Mouse (Mus musculus) liver, embryonic 12.5 days (tissue): ENCODE data around the gene Six2. TPM values are rescaled to one million over a fixed set of nuclear protein-coding genes. Genes with fewer than 3 reads are reported as not detected.

Experiments used
- ATAC-seq: fragments of 200-750 bp; cut with Nextera tagmentation; 2 replicates; pipeline ENCODE4 v1.8.0; 2017; ENCODE audit warnings: moderate number of reproducible peaks, mild to moderate bottlenecking, moderate library complexity
- H3K27ac ChIP-seq: fragments of 300-500 bp; sonication (generic); 2 replicates; pipeline ENCODE4 v1.5.1; 2016; ENCODE audit warnings: mild to moderate bottlenecking
- H3K27me3 ChIP-seq: fragments of 300-500 bp; sonication (generic); replicated peaks from 2 replicates; pipeline ENCODE4 v1.6.1; 2016; ENCODE audit warnings: mild to moderate bottlenecking, moderate library complexity
- H3K36me3 ChIP-seq: fragments of 300-500 bp; sonication (generic); 2 replicates; pipeline ENCODE4 v1.6.1; 2016; ENCODE audit warnings: mild to moderate bottlenecking, moderate library complexity
- H3K4me1 ChIP-seq: fragments of 300-500 bp; sonication (generic); 2 replicates; pipeline ENCODE4 v1.6.1; 2016
- H3K4me2 ChIP-seq: fragments of 300-500 bp; sonication (generic); 2 replicates; pipeline ENCODE4 v1.6.1; 2016; ENCODE audit warnings: mild to moderate bottlenecking, moderate library complexity
- H3K4me3 ChIP-seq: fragments of 300-500 bp; sonication (generic); 2 replicates; pipeline ENCODE4 v1.5.1; 2016; ENCODE audit warnings: mild to moderate bottlenecking, moderate library complexity
- H3K9ac ChIP-seq: fragments of 300-500 bp; sonication (generic); 2 replicates; pipeline ENCODE4 v1.6.1; 2016; ENCODE audit warnings: mild to moderate bottlenecking, moderate library complexity
- H3K9me3 ChIP-seq: fragments of 300-500 bp; sonication (generic); replicated peaks from 2 replicates; pipeline ENCODE4 v1.6.1; 2016; ENCODE audit warnings: mild to moderate bottlenecking, moderate library complexity
- WGBS: fragments of 180-500 bp; shearing (Covaris S2); methylation state at CpG from one replicate; pipeline ENCODE4 v1.1.7; 2016; ENCODE audit not compliant: insufficient replicate concordance; 5-methylcytosine and 5-hydroxymethylcytosine counted together
- polyA plus RNA-seq: library from polyadenylated mRNA; unstranded; fragments of >200 nt; fragmentation: Nextera tagmentation; extraction: Ambion mirVana; gene quantifications from 2 replicates; pipeline ENCODE4 v1.2.1, GENCODE M21; 2016

The Six2 gene
- polyA plus RNA-seq = 0.11 and 0.30 TPM in 2 replicates

GRCm38 (mm10) chr17:85688236-85688910 is at the start of gene Six2:
TSS of gene Six2 (minus strand) at chr17:85688274.
- peak; percentile 56 for ATAC-seq
- H3K9me3 ChIP-seq = no peaks in the 10 kb centered on the region
- H3K27ac ChIP-seq = no peak within 1 kb of the TSS
- peak within 1 kb of the TSS; percentile 53 for H3K4me2 ChIP-seq
- H3K36me3 ChIP-seq = no peaks in the 10 kb centered on the region
- H3K27me3 ChIP-seq = peaks cover 100% of the 10 kb centered on the region
- no peak within 1 kb of the TSS for H3K9ac ChIP-seq
- 1% methylated on average over 55 of the region's 55 CpGs for WGBS
- peaks cover 8% of the 10 kb centered on the region; the same call in 1 of the 2 replicates for H3K4me1 ChIP-seq
- peak within 1 kb of the TSS; percentile 43 for H3K4me3 ChIP-seq

- no peaks in the 10 kb centered on the region for H3K27me3 ChIP-seq
- H3K4me1 ChIP-seq = no peaks in the 10 kb centered on the region
- H3K9me3 ChIP-seq = no peaks in the 10 kb centered on the region
- no peak overlapping the region for H3K9ac ChIP-seq
- WGBS = 52% methylated on average over 19 of the region's 19 CpGs
- no peaks in the 10 kb centered on the region for H3K36me3 ChIP-seq
- H3K27ac ChIP-seq = no peak overlapping the region
- no peak overlapping the region for H3K4me3 ChIP-seq
- H3K4me2 ChIP-seq = no peak overlapping the region
- no peak for ATAC-seq
Observed at GRCm38 (mm10) chr17:85737090-85737780, 49.2 kb upstream of the Six2 start.

- H3K9ac ChIP-seq = no peak overlapping the region
- no peak overlapping the region for H3K4me2 ChIP-seq
- H3K36me3 ChIP-seq = no peaks in the 10 kb centered on the region
- ATAC-seq = no peak
- no peaks in the 10 kb centered on the region for H3K4me1 ChIP-seq
- H3K27me3 ChIP-seq = no peaks in the 10 kb centered on the region
- no peaks in the 10 kb centered on the region for H3K9me3 ChIP-seq
- no peak overlapping the region for H3K27ac ChIP-seq
- WGBS = 60% methylated on average over 5 of the region's 5 CpGs
- H3K4me3 ChIP-seq = no peak overlapping the region
Observed at GRCm38 (mm10) chr17:85731329-85731728, 43.3 kb upstream of the Six2 start.

- no peak overlapping the region for H3K9ac ChIP-seq
- H3K27ac ChIP-seq = no peak overlapping the region
- no peak overlapping the region for H3K4me2 ChIP-seq
- no peaks in the 10 kb centered on the region for H3K36me3 ChIP-seq
- no peaks in the 10 kb centered on the region for H3K4me1 ChIP-seq
- H3K4me3 ChIP-seq = no peak overlapping the region
- H3K9me3 ChIP-seq = no peaks in the 10 kb centered on the region
- no peaks in the 10 kb centered on the region for H3K27me3 ChIP-seq
- whole genome bisulfite sequencing = 65% methylated on average over 12 of the region's 12 CpGs
- ATAC-seq = no peak
Observed at GRCm38 (mm10) chr17:85730231-85731015, 42.3 kb upstream of the Six2 start.

- no peak for ATAC-seq
- Histone ChIP-seq H3K4me3 (no peak overlapping the region), H3K27ac (no peak overlapping the region), H3K9me3 (no peaks in the 10 kb centered on the region), H3K4me2 (no peak overlapping the region), H3K9ac (no peak overlapping the region), H3K36me3 (no peaks in the 10 kb centered on the region), H3K4me1 (no peaks in the 10 kb centered on the region), H3K27me3 (no peaks in the 10 kb centered on the region)
- 45% methylated on average over 5 of the region's 5 CpGs for WGBS
Observed at GRCm38 (mm10) chr17:85728071-85728718, 40.1 kb upstream of the Six2 start.

- no peaks in the 10 kb centered on the region for H3K4me1 ChIP-seq
- H3K27ac ChIP-seq = no peak overlapping the region
- no peaks in the 10 kb centered on the region for H3K36me3 ChIP-seq
- H3K9ac ChIP-seq = no peak overlapping the region
- 67% methylated on average over 9 of the region's 9 CpGs for WGBS
- ATAC-seq = peak; percentile 52; the same call in 1 of the 2 replicates
- H3K4me3 ChIP-seq = no peak overlapping the region
- H3K9me3 ChIP-seq = no peaks in the 10 kb centered on the region
- no peak overlapping the region for H3K4me2 ChIP-seq
- H3K27me3 ChIP-seq = no peaks in the 10 kb centered on the region
Observed at GRCm38 (mm10) chr17:85725988-85726387, 37.9 kb upstream of the Six2 start.

- Histone ChIP-seq H3K9me3 (no peaks in the 10 kb centered on the region), H3K27ac (no peak overlapping the region), H3K4me1 (no peaks in the 10 kb centered on the region), H3K4me2 (no peak overlapping the region), H3K36me3 (no peaks in the 10 kb centered on the region), H3K27me3 (no peaks in the 10 kb centered on the region), H3K4me3 (no peak overlapping the region), H3K9ac (no peak overlapping the region)
- no peak for ATAC-seq
- WGBS = 55% methylated on average over 5 of the region's 5 CpGs
Observed at GRCm38 (mm10) chr17:85723166-85723565, 35.1 kb upstream of the Six2 start.

GRCm38 (mm10) chr17:85717266-85717665 is 29.2 kb upstream of the Six2 start:
- Histone ChIP-seq H3K36me3 (no peaks in the 10 kb centered on the region), H3K4me3 (no peak overlapping the region), H3K27me3 (peaks cover 8% of the 10 kb centered on the region; the same call in 1 of the 2 replicates), H3K27ac (no peak overlapping the region), H3K4me1 (no peaks in the 10 kb centered on the region), H3K4me2 (no peak overlapping the region), H3K9me3 (no peaks in the 10 kb centered on the region), H3K9ac (no peak overlapping the region)
- WGBS = 68% methylated on average over 7 of the region's 7 CpGs
- no peak for ATAC-seq

- no peak overlapping the region for H3K4me2 ChIP-seq
- peaks cover 8% of the 10 kb centered on the region; the same call in 1 of the 2 replicates for H3K27me3 ChIP-seq
- H3K9ac ChIP-seq = no peak overlapping the region
- no peaks in the 10 kb centered on the region for H3K4me1 ChIP-seq
- whole genome bisulfite sequencing = 63% methylated on average over 11 of the region's 11 CpGs
- H3K9me3 ChIP-seq = no peaks in the 10 kb centered on the region
- H3K36me3 ChIP-seq = no peaks in the 10 kb centered on the region
- H3K27ac ChIP-seq = no peak overlapping the region
- no peak overlapping the region for H3K4me3 ChIP-seq
- ATAC-seq = no peak
Observed at GRCm38 (mm10) chr17:85715784-85716183, 27.7 kb upstream of the Six2 start.

- Histone ChIP-seq H3K36me3 (no peaks in the 10 kb centered on the region), H3K4me2 (no peak overlapping the region), H3K27me3 (peaks cover 8% of the 10 kb centered on the region; the same call in 1 of the 2 replicates), H3K27ac (no peak overlapping the region), H3K4me1 (no peaks in the 10 kb centered on the region), H3K4me3 (no peak overlapping the region), H3K9me3 (no peaks in the 10 kb centered on the region), H3K9ac (no peak overlapping the region)
- 58% methylated on average over 5 of the region's 5 CpGs for WGBS
- ATAC-seq = no peak
Observed at GRCm38 (mm10) chr17:85714370-85714769, 26.3 kb upstream of the Six2 start.

- 74% methylated on average over 10 of the region's 10 CpGs for WGBS
- H3K4me3 ChIP-seq = no peak overlapping the region
- peaks cover 8% of the 10 kb centered on the region; the same call in 1 of the 2 replicates for H3K27me3 ChIP-seq
- H3K9me3 ChIP-seq = no peaks in the 10 kb centered on the region
- no peak overlapping the region for H3K4me2 ChIP-seq
- H3K36me3 ChIP-seq = no peaks in the 10 kb centered on the region
- no peak overlapping the region for H3K27ac ChIP-seq
- H3K9ac ChIP-seq = no peak overlapping the region
- H3K4me1 ChIP-seq = no peaks in the 10 kb centered on the region
- ATAC-seq = no peak
Observed at GRCm38 (mm10) chr17:85712874-85713273, 24.8 kb upstream of the Six2 start.
